Mouse (Mus musculus): ENCODE data around the gene Dph3. TPM values are rescaled to one million over a fixed set of nuclear protein-coding genes. Genes with fewer than 3 reads are reported as not detected.

Dph3 gene
- polyA plus RNA-seq, 1 experiment = 119 TPM

GRCm38 (mm10) chr14:32036482-32036881, 49.0 kb downstream of the Dph3 start:
- Histone ChIP-seq H3K36me3 (ENCODE audit: control insufficient read depth, insufficient read depth) (no peaks in the 10 kb centered on the region), H3K79me3 (ENCODE audit: low read depth) (no peaks in the 10 kb centered on the region), H3K4me3 (ENCODE audit: insufficient read depth, poor library complexity, severe bottlenecking) (no peak overlapping the region), H3ac (ENCODE audit: control insufficient read depth, insufficient read length, low read depth) (no peak overlapping the region), H3K27me3 (ENCODE audit: control insufficient read depth, insufficient read depth, insufficient read length) (no peaks in the 10 kb centered on the region), H3K79me2 (ENCODE audit: control insufficient read depth, insufficient read depth) (no peaks in the 10 kb centered on the region)
- TF ChIP-seq USF1 (IDR thresholded peaks at IDR 0.05; ENCODE audit: low read depth) (no peak), MYOD1 (IDR thresholded peaks at IDR 0.05; ENCODE audit: control insufficient read depth, insufficient read length, low read depth) (no peak)

DNA sequence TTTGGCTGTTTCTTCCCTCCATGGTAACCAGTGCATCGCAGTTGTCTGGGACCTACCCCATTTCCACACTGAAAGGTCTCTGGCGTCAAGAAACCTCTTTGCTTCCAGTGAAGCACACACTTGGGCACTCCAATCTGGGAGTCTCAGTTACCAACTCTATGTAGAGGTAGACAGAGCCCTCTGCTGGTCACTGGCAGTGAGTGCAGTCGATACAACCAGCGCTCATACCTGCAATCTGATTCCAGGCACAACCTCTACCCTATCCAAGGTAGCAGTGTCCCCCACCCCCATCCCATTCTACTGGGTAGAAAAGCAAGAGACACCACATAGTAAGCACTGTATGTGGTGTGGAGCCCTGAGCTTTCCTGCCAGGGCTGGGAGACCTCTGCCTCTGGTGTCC, 53.0 kb downstream of the Dph3 start:
- Histone ChIP-seq H3K4me3 (ENCODE audit: insufficient read depth, poor library complexity, severe bottlenecking) (no peak overlapping the region), H3ac (ENCODE audit: control insufficient read depth, insufficient read length, low read depth) (no peak overlapping the region), H3K36me3 (ENCODE audit: control insufficient read depth, insufficient read depth) (no peaks in the 10 kb centered on the region), H3K79me3 (ENCODE audit: low read depth) (no peaks in the 10 kb centered on the region), H3K79me2 (ENCODE audit: control insufficient read depth, insufficient read depth) (no peaks in the 10 kb centered on the region), H3K27me3 (ENCODE audit: control insufficient read depth, insufficient read depth, insufficient read length) (no peaks in the 10 kb centered on the region)
- TF ChIP-seq MYOD1 (IDR thresholded peaks at IDR 0.05; ENCODE audit: control insufficient read depth, insufficient read length, low read depth) (no peak), USF1 (IDR thresholded peaks at IDR 0.05; ENCODE audit: low read depth) (no peak), CTCF (IDR thresholded peaks at IDR 0.05; ENCODE audit: control insufficient read depth, insufficient read depth, insufficient read length) (peak; percentile 75), CEBPB (IDR thresholded peaks at IDR 0.05; ENCODE audit: low read depth) (no peak), FOSL1 (IDR thresholded peaks at IDR 0.05; ENCODE audit: insufficient read depth, low read length, poor library complexity, severe bottlenecking) (no peak), MYOG (IDR thresholded peaks at IDR 0.05; ENCODE audit: control insufficient read depth, extremely low read depth, insufficient read length) (no peak)

Other genes with a start within 250 kb of the Dph3 start
- 0.23 TPM for gene Galnt15, start 56.7 kb downstream of the Dph3 start, polyA plus RNA-seq (2012; fragmentation: generic; extraction: Trizol)
- 17.9 TPM for gene Oxnad1, start 355 bp downstream of the Dph3 start, polyA plus RNA-seq (2012; fragmentation: generic; extraction: Trizol)
- not detected for gene Msmb, start 56.3 kb upstream of the Dph3 start, polyA plus RNA-seq (2012; fragmentation: generic; extraction: Trizol)
- gene Ncoa4, start 74.1 kb upstream of the Dph3 start, polyA plus RNA-seq (2012; fragmentation: generic; extraction: Trizol) = 23.4 TPM
- 300 TPM for gene Timm23, start 116.2 kb upstream of the Dph3 start, polyA plus RNA-seq (2012; fragmentation: generic; extraction: Trizol)
- 8.3 TPM for gene Parg, start 116.2 kb upstream of the Dph3 start, polyA plus RNA-seq (2012; fragmentation: generic; extraction: Trizol)
- 5.7 TPM for gene Ogdhl, start 236.3 kb upstream of the Dph3 start, polyA plus RNA-seq (2012; fragmentation: generic; extraction: Trizol)

All from C2C12 (cell line).